Mouse (Mus musculus): ENCODE results near the gene Phactr1.

The Phactr1 gene

DNA sequence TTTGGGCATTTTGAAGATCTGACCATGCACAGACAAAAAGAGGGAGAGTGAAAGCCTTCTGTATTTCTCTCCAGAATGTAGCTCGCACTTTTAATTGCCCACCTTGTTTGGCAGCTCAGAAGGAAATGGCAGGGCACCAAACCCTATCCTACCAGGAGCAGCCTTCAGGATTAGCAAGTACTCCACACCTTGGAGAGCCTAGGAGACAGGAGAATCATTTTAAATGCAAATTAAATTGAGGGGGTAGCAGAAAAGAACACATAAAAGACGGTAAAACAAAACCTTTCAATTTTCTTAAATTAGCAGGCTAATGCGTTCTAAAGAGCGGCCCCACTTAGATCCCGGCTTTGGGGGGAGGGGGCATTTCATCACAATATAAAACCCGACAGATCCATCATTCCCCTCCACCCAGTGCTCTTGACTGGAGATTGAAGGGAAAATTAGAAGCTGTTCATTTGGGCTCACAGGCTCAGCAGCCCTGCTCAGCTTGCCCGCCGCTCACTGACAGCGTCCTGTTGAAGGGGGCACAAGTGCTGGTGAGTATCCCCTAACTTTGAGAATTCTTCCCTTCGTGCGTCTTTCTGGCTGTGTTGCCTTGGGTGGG is at the start of gene Phactr1:
Gene Phactr1 (plus strand): TSS at position 233 of the 604 bp plus-strand sequence.
- no peak for DNase-seq

DNA sequence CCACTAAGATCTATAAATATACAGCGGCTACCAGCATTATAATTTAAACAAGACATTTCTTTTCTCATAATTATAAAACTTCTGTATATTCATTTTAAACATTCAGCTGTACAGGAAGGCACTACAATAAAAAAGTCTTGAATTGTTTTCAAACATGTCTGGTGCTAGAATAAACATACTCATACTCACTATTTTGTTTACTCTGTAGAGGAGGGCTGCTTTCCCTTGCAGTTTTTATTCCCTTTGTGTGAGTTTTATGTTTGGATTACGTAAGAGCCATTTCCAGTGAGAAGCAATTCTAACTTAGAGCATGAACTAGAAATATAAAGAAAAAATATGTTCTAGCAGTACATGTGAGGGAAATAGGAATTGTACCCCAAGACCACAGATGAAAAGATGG is 45.5 kb upstream of the Phactr1 start:
- DNase-seq, result no peak

DNA sequence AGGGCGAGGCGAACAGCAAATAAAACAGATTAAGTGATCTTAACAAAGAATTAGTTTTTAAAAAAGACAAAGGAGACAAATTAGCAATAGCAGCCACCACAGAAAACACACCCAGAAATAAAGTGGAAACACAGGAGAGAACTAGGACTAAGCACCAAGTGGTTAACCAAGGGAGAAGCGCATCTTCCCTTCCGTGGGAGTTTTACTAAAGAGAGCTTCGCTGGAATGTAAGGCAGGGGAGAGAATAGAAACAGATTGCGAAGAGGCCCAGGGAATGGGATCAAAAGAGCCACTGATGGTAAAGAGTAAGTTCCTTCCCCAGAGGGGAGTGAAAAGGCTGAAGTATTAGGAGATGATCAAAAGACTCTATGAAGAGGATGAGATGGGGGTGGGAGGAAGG is 30.2 kb upstream of the Phactr1 start:
- no peak for DNase-seq

DNA sequence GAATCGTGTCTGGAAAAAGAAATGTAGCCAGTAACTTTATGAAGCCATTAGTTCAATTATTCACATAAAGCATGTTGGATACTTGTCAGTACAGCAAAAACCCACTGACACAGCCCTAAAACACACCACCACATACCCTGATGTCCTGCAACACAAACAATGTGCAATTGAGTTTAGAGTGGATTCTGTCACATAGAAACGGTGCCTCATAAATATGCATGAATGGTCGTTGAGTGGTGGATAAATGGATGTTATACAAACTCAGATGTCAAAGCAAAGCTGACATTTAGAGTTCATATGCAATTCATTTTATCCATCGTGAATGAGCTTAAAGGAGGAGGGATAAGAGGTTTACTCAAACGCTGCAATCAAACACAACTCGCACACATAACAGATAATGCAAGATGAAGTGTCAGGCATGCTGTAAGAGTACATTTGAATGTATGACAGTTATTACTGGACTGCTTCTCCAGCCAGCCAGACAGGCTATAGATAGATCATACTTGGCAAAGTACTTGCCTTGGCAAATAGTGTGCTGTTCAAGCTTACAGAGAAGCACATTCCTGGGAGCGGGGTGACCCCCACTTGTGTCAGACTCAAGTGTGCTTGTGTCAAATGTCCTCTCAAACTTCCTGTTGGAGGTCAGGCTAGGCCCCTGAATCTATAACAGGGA is 23.6 kb upstream of the Phactr1 start:
- peak; percentile 63 to 83 for DNase-seq

DNA sequence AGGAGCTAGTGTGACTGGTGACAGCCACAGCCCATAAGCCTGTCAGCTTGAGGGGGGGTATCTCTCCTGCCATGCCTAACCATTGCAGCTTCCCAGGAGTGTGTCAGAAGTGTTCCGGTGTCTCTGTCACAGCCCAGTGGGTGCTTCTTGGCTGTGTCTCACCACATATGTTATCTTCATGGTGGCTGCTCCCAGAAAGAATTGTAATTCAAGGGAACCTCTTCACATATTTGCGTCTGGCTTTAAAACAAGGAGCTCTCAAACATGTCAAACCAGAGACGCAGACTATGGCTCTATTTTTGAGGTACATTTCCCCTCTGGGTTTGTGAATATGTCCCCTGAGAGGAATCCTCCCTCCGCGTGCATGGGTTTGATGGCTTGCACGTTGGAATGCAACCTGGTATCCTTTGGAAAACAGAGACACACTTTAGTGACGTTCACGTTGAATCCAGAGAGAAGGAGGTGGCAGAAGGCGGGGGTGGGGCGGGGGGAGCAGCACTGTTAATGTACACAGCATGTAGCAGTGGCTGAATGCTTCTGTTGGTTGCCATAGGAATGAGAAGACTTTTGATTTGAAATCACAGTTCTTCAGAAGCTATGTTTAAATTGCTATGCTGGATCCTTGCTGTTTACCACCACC is 8.7 kb upstream of the Phactr1 start:
- DNase-seq, result no peak

DNA sequence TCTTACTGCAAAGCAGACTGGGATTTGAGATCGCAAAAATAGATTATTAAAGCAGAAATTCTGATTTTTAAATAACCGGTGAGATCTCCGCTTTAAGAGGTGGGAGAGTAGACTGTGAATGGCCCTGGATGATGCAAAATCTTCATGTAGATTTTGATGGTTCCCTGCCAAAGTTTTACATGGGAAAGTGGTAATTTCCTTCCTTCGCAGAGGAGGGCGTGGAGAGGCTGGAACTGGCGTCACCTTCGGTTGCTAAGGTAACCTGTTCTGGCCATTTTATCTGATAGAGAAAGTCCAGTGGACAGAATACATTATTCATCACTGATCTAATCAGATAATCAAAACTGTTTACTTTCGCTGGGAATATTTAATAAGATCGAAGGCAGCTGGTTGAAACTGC is 876 bp downstream of the Phactr1 start:
- DNase-seq, result no peak

DNA sequence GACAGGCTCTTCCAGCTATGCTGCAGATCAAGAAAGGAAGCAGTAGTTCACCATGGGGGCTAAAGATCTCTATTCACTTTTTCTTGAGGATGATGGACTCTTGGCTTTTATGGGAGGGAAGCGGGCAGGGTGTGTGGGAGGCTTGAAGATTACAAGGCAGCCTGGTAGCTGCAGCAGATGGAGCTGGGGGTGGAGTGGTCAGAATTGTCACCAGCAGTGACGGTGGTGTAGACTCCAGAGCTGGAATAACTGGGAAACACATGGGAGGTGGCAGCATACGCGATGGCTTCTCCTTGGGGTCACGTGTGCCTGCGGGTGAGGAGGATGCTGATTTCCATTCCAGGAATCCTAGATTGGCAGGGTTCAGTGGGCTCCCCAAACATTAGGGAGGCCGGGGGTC is 3.8 kb downstream of the Phactr1 start:
- DNase-seq, result no peak

DNA sequence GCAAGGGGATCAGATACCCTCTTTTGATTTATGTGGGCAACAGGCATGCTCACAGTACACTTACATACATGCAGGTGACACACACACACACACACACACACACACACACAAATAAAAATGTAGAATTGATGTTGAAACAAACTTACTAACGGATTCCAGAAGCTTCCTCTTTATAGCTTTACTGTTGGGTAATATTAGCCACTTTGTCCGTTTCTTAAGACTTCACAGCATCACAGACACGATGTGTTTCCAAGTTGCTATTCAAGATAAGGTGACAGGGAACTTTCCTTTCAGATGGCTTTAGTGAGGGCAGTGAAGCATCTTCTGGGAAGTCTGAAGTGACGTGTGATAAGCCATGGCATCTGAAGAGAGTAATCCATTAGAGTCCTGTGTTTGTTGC is 11.8 kb downstream of the Phactr1 start:
- DNase-seq, result no peak

DNA sequence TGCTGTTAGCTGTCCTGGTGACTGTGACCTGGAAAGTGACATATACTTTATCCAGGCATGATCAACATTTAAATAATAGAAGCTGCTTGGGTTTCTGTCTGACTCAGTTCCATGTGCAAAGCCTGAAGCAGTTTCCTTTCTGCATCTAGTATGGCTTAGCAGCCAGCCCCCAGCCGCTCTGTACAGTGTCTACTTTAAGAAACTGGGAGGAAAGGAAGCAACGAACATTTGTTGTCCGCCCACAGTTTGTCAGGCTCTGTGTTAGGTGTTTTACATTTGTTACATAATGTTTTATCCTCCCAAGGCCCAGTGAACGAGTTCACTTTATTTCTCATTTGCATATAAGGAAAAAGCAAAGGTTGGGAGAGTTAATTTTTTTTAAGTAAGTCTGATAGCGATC is 16.2 kb downstream of the Phactr1 start:
- DNase-seq, result no peak

DNA sequence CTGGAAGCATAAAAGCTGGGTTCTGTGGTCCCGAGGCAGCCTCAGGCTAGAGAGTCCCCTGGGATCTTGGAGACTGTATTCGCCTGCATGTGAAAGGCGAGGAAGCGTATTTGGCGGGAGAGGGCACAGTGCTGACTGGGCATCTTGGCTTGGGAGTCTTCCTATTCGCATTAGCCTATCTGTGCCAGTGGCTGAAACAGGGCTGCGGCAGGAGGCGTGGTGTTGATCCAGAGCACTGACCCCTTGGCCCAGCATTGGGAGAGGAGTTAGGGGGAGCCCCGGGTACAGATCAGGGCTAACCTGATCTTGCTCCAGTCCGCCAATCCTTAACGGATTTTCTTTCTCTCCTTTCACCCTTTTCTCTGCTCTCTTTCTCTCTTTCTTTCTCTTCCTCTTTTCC is 28.7 kb downstream of the Phactr1 start:
- no peak for DNase-seq

DNA sequence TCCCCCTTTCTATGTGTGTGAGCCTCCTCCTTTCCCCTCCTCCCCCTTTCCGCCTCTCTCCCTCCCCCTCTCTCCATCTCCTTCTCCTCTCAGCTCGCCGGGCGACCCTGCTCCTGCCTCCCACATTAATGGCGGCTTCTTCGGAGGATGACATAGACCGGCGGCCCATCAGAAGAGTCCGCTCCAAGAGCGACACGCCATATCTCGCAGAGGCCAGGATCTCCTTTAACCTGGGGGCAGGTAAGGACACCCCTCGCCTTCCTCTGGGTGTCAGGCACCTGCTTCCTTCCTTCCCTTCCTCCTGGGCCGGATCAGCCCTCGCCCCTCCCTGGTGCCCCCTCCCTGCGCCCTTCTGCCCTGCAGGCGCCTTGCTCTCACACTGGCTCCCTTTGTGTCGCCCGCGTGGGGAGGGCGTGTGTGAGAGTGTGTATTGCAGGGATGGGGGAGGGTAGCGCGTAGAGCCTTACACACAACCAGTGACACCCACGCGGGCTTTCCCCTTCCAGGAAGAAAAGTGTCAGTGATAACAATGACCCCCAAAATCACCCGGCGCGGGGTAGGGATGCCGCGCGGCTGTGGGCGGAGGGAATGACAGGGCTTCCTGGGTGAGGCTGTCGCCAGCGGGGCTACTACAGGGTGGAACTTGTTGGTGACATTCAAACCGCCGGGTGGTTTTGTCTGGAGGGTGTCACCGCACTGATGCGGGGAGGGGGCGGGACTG is 29.3 kb downstream of the Phactr1 start:
- DNase-seq, result no peak

DNA sequence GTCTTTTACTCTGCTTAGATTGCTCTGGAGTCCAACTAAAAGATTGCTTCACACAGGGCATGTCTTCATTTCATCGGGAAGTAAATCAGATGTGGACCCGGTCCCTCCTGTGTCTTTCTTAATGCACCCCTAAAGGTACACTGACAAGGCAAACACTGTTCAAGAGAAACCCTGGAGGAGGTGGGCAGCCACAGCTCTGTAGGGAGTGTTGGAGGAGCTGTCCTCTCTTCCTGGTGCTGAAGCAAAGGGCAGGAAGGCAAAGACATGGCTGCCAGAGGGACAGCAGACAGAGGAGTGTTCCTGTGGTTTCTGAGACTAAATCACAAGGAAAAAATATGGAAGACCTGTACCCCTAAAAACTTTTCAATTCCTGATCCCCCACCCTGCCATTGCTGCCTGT is 31.1 kb downstream of the Phactr1 start:
- DNase-seq, result no peak

DNA sequence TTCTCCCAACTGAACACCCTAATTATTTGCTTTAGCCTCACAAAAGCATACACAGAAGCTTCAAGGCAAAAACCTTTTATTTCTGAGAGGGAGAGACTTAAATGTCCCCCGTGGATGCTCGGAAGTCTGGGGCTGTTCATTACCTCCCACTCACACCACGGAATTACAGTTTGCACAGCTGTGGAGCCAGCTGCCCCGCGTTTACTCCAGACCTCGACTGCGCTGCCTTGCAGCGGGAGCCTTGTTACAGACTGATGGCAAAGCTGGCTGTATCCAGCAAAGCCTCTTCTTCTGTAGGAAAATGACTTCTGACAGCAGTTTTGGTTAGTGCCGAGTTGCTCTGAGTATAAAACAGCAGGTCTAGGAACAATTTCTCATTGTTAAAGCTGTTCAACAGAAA is 39.0 kb downstream of the Phactr1 start:
- DNase-seq, result no peak

DNA sequence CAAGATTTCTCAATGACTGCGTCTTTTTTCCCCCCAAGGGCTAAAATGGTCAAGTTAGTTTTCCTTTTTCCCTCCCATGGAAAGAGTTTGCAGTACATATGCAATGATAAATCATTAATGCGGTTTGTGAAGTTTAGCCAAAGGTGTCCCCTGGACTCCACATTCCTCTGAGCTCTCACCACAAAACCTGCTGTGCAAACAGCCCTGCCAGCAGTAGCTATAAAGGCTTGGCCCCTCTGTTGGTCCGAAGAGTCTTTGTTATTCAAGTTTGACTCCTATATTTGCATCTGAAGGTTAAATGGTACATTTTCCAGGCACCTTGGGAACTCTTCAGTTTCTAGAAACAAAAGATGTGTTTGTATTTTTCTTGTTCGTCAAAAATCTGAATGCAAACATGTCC is 39.7 kb downstream of the Phactr1 start:
- no peak for DNase-seq

DNA sequence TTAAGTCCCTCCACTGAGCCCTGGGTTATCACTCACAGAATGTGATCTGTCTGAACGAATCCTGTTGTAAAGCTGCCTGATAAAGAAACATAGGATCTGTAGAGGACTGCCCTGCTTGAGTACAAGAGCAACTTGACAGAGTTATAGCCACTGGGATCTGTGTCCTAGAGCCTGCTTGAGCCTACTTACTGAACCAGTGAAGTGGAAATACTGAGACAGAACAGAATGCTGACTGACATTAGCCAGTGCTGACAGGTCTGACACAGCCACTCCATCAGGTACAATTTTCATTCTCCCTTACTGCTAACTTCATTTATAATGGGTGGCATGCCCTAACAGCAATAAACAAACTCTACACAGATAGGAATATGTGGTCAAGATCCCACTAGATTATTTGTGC is 40.2 kb downstream of the Phactr1 start:
- DNase-seq, result no peak

DNA sequence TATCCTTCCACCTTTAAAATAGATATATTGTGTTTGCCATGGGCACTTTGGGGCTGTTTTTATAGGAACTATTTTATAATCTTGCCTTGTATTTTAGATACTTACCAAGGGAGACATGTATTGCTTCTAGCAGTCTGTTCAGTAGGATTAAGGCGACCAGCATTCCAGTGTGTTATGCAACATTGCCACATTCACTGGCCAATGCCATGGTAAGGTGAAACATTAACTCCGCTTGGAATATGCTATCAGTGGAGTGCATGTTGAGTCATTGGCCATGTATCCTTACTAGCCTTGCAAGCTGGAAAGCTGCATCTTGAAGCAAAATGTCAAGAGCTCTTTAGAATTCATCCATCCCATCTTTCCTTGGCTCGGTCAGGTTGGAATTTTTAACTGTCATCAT is 43.6 kb downstream of the Phactr1 start:
- DNase-seq, result peak; percentile 17 to 51

DNA sequence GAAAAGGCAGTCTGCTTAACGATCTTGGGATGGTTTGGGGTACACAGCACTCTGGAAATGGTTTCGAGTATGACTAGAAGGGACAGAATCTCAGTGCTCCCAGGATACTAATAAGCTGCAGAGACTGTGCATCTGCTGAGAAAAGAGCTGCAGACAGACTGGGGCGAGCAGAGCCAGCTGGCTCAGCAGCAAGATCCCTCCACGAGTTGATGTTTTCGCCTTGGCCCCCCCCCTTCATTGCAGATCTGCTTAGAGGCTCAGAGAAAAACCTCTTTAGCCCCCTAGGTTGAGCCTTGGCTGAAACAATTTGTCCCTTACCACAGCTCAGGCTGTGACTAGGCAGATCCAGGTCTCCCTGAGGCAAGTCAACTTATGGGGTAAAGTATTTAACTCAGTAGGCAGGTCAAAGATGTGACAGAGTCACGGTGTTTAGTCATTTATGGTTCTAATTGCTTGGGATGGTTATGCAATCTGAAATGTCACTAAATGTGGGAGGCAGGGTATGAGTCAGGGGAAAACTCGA is 45.3 kb downstream of the Phactr1 start:
- DNase-seq, result no peak

DNA sequence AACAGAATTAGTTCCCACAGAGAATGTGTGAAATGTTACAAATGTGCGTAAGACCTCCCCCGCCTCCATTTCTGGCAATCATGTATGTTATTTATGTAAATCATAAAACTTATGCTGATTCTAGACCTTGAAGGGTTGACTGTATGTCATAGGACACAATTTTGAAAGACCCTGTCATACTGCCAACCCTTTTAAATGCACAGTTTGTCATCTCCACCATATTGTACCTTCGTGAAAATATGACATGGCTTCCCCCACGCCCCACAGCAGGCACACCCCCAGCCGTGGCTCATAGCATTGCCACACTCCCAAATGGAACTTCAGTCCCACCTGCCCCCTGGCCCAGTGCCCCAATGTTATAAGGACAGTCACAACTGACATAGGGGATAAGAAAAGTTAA is 57.1 kb downstream of the Phactr1 start:
- DNase-seq, result no peak

DNA sequence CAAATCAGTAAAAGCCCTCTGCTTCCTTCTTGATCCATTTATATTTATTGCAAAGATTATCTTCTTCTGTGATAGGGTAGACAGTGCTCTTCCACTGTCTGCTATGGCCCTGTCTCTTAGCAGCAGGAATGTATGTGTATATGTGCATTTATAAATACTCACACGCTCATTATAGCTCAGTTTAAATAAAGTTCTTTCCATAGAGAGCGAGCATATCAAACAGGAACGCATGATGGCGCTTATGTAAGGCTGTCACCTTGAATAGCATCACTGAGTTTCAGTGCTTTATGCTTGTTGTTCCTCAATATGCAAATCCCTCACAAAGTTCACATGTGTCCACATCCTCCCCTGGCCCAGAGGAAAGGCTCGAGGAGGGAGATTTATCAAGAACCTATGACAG is 57.7 kb downstream of the Phactr1 start:
- DNase-seq, result no peak

DNA sequence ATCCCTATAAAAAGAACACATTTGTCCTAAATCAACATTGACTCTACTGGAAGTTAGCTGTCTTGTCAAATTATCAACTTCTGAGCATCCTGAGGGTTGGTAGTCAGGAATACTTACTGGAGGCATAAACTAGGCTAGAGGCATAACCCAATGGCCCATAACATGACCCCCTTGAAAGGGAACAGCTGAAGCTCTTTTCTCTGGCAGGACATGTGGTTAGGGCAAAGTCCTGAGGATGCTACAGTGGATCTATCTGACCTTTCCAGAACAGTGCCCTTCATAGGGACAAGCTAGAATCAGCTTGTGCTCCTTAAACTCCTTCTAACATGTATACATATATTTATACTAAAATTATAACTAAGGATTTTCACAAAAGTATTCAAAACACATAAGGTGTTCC is 61.8 kb downstream of the Phactr1 start:
- no peak for DNase-seq

DNA sequence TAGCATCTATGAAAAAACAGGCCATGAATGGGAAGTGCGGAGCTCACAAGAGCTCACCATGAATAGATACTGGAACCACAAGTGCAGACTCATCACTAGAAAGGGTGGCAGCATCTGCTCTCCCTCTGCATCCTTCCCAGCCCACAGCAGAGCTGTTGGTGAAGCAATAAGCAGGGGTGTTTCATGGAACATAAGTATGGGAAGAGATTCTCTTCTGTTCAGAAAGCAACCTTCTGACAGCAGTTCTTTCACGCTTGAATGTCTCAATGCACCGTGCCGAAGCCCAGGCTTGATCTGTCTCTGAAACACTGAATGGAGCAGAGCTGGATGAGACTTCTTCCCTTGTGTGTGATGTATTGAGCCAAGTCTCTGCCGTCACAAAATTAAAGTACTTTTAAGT is 64.0 kb downstream of the Phactr1 start:
- DNase-seq, result no peak

DNA sequence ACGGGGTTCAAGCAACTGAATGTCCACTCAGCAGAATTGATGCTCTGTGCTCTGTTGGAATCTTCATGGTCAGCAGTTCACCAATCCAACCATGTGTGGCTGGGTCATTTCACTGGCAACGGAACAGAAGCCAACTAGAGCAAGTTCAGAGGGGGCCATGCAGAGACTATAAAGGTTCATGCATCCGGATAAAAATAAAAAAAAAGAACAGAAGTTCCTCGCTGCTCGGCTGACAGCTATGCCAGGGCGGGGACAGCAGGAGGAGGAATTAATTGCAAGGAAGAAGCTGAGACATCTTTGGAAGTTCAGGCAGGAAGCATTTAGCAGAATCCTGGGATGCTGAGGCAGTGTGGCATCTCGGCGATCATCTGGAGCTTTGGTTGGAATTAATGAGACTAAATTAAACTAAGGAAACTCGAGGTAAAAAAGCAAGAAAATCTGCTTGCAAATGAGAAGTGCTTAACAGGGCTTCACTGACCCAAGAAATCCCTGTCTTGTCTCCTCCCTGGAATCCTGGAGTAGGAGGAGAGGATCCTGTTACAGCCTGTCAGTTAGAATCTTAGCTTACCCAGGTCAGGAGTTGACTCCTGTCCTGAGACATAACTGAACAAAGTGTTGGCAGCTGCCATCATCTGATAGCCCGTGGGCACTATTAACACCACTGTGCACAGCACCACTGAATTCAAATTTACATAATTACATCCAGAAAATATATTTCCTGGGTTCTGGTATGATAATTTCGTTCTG is 77.4 kb downstream of the Phactr1 start:
- no peak for DNase-seq

DNA sequence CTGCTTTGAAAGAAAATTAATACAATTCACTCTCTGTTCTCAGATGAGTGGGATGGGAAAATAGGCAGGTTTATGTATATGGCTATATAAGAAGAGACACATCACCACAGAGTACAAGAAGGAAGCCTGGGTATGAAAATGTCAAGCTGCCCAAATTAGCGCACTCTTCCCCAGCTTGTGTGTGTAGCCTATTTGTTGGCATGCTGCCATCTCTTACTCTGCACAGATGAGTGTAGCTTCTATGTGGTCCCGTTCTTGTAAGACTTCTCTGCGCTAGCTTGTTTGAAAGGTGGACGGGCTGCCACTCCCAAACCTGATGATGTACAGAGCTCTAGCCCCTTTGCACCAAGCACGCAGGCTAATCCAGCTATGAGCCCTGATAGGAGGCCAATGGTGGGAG is 78.7 kb downstream of the Phactr1 start:
- DNase-seq, result no peak

Measured in lung, adult 18-20 months (tissue).